Mouse (Mus musculus) hindbrain, embryonic 14.5 days (tissue): Measurements from ENCODE around the gene Atr. TPM values are rescaled to one million over a fixed set of nuclear protein-coding genes. Genes with fewer than 3 reads are reported as not detected.

ENCODE experiments used
- ATAC-seq: fragments of 200-750 bp; cut with Nextera tagmentation; 2 replicates; pipeline ENCODE4 v1.8.0; 2017; ENCODE audit warnings: moderate number of reproducible peaks, mild to moderate bottlenecking, moderate TSS enrichment, moderate library complexity; ENCODE audit not compliant: low FRiP score
- DNase-seq: peaks from one replicate; pipeline ENCODE4 v3.0.0-alpha.2; 2015; ENCODE audit warnings: low spot score
- H3K27ac ChIP-seq: fragments of 300-500 bp; sonication (generic); 2 replicates; pipeline ENCODE4 v1.5.1; 2014; ENCODE audit warnings: mild to moderate bottlenecking, moderate library complexity
- H3K27me3 ChIP-seq: fragments of 300-500 bp; sonication (generic); 2 replicates; pipeline ENCODE4 v1.6.1; 2014; ENCODE audit warnings: mild to moderate bottlenecking, low read length, mixed read lengths; ENCODE audit not compliant: control insufficient read depth, insufficient read depth
- H3K36me3 ChIP-seq: fragments of 300-500 bp; sonication (generic); replicated peaks from 2 replicates; pipeline ENCODE4 v1.6.1; 2014; ENCODE audit not compliant: control insufficient read depth, insufficient read depth
- H3K4me1 ChIP-seq: fragments of 300-500 bp; sonication (generic); replicated peaks from 2 replicates; pipeline ENCODE4 v1.6.1; 2014; ENCODE audit warnings: antibody characterized with exemption, low read length, mixed read lengths; ENCODE audit not compliant: control insufficient read depth, insufficient read depth
- H3K4me2 ChIP-seq: fragments of 300-500 bp; sonication (generic); replicated peaks from 2 replicates; pipeline ENCODE4 v1.6.1; 2014; ENCODE audit warnings: mild to moderate bottlenecking, moderate library complexity
- H3K4me3 ChIP-seq: fragments of 300-500 bp; sonication (generic); replicated peaks from 2 replicates; pipeline ENCODE4 v1.5.1; 2014; ENCODE audit warnings: mild to moderate bottlenecking, low read length
- H3K9ac ChIP-seq: fragments of 300-500 bp; sonication (generic); 2 replicates; pipeline ENCODE4 v1.6.1; 2014
- H3K9me3 ChIP-seq: fragments of 300-500 bp; sonication (generic); 2 replicates; pipeline ENCODE4 v1.6.1; 2016; ENCODE audit warnings: low read length; ENCODE audit not compliant: control insufficient read depth
- WGBS: fragments of 180-500 bp; shearing (Covaris S2); extraction: QIAGEN DNeasy Blood & Tissue Kit; methylation state at CpG from one replicate; pipeline ENCODE4 v1.1.7; 2014; 5-methylcytosine and 5-hydroxymethylcytosine counted together
- polyA plus RNA-seq: library from polyadenylated mRNA; unstranded; fragments of >200 nt; fragmentation: Nextera tagmentation; extraction: Ambion mirVana; gene quantifications from 2 replicates; pipeline ENCODE4 v1.2.1, GENCODE M21; 2014

Atr gene
- polyA plus RNA-seq, 1 experiment from 2014 or later = 15.0 TPM

DNA sequence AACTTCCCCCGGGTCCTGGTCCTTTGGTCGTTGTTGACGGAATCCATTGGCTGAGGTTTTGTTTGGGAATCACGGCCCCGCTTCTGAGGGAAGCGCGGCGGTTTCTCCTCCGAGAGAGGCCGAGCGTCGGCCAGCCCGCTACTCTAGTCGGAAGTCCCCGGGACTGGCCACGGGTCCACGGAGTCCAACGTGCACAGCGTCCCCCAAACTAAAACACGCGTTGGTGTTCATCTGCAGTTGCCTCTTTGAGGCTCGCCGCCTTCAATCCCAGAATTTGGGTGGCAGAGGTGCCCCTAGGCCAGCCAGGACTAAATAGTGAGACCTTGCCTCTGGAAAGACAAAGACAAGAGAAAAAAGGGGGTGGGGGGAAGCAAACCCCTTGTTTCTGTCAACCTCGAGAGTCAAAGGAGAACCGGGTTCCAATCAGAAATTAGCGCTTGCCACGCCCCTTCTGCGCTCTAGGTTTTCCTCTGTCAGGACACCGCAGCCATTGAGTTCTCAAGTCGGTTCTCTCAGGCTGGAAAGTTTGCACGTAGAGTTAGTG lies 702 bp downstream of the Atr start:
- H3K27ac ChIP-seq = peak overlapping the region; percentile 51
- DNase-seq (peak; percentile 63), ATAC-seq (peak; percentile 53)
- peaks cover under 1% of the 10 kb centered on the region; the same call in 1 of the 2 replicates for H3K36me3 ChIP-seq
- H3K27me3 ChIP-seq = no peaks in the 10 kb centered on the region
- H3K9ac ChIP-seq = peak overlapping the region; percentile 78
- peaks cover 6% of the 10 kb centered on the region for H3K4me1 ChIP-seq
- no peaks in the 10 kb centered on the region for H3K9me3 ChIP-seq
- WGBS = 0% methylated on average over 31 of the region's 31 CpGs
- H3K4me2 ChIP-seq = peak overlapping the region; percentile 81
- H3K4me3 ChIP-seq = peak overlapping the region; percentile 93

- ATAC-seq (no peak), DNase-seq (no peak)
- Histone ChIP-seq H3K4me3 (no peak overlapping the region), H3K27me3 (no peaks in the 10 kb centered on the region), H3K4me1 (no peaks in the 10 kb centered on the region), H3K36me3 (peaks cover 43% of the 10 kb centered on the region), H3K4me2 (no peak overlapping the region), H3K9me3 (no peaks in the 10 kb centered on the region), H3K27ac (no peak overlapping the region), H3K9ac (no peak overlapping the region)
- 98% methylated on average over 5 of the region's 5 CpGs for WGBS
Measured at GRCm38 (mm10) chr9:95878246-95878645, 20.8 kb downstream of the Atr start.

- no peaks in the 10 kb centered on the region for H3K4me1 ChIP-seq
- ATAC-seq (no peak), DNase-seq (no peak)
- H3K36me3 ChIP-seq = peaks cover 56% of the 10 kb centered on the region
- H3K27me3 ChIP-seq = no peaks in the 10 kb centered on the region
- H3K4me3 ChIP-seq = no peak overlapping the region
- no peak overlapping the region for H3K27ac ChIP-seq
- H3K4me2 ChIP-seq = no peak overlapping the region
- WGBS = 100% methylated on average over 2 of the region's 2 CpGs
- H3K9me3 ChIP-seq = no peaks in the 10 kb centered on the region
- H3K9ac ChIP-seq = no peak overlapping the region
Measured at GRCm38 (mm10) chr9:95882751-95883150, 25.4 kb downstream of the Atr start.

- Histone ChIP-seq H3K4me3 (no peak overlapping the region), H3K36me3 (peaks cover 30% of the 10 kb centered on the region), H3K9me3 (no peaks in the 10 kb centered on the region), H3K9ac (no peak overlapping the region), H3K27me3 (no peaks in the 10 kb centered on the region), H3K4me2 (no peak overlapping the region), H3K4me1 (no peaks in the 10 kb centered on the region), H3K27ac (no peak overlapping the region)
- ATAC-seq (no peak), DNase-seq (no peak)
- 85% methylated on average over 5 of the region's 5 CpGs for WGBS
Measured at GRCm38 (mm10) chr9:95897392-95897791, 40.0 kb downstream of the Atr start.

DNA sequence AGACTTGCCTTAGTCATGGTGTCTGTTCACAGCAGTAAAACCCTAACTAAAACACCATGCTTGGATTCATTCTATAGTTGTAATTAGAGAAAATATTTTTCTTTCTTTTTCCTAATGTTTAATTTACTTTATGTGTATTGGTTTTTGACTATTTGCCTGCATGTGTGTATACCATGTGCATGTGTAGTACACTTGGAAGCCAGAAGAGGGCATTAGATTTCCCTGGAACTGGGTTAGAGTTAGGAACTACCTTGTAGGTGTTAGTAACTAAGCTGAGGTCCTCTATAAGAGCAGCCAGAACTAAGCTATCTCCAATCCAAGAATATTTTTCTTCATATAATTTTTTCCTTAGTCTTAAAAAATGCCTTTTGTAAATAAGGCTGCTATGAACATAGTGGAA lies 75.5 kb downstream of the Atr start:
- Histone ChIP-seq H3K4me3 (no peak overlapping the region), H3K4me2 (no peak overlapping the region), H3K36me3 (peaks cover 33% of the 10 kb centered on the region), H3K9ac (no peak overlapping the region), H3K9me3 (no peaks in the 10 kb centered on the region), H3K4me1 (no peaks in the 10 kb centered on the region), H3K27ac (no peak overlapping the region), H3K27me3 (no peaks in the 10 kb centered on the region)
- no peak for ATAC-seq
- DNase-seq = no peak

DNA sequence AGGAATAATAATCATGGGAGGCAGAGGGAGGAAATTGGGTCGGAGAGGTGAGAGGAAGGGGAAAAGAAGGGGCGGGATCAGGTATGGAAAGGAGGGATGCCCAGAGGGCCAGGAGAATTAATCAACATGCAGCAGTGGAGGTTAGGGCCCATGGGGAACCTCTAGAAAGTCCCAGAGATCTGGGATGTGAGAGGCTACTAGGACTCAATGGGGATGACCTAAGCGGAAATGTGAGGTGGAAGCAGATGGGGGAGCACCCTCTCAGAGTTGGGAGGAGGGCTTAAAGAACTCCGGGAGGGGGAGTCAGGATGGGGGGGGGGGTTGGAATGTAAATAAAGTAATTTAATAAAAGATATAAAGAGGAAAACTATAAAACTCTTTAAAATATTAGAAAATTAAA lies 96.3 kb downstream of the Atr start:
- Histone ChIP-seq H3K9me3 (no peaks in the 10 kb centered on the region), H3K27me3 (no peaks in the 10 kb centered on the region), H3K27ac (no peak overlapping the region), H3K36me3 (peaks cover 18% of the 10 kb centered on the region), H3K4me3 (peak overlapping the region; percentile 95; the same call in 1 of the 2 replicates), H3K9ac (no peak overlapping the region), H3K4me2 (peak overlapping the region; percentile 62), H3K4me1 (0 out of 2 replicates have a peak, but pooled peaks cover 5% of the 10 kb centered on the region)
- 87% methylated on average over 4 of the region's 4 CpGs for WGBS
- no peak for DNase-seq
- no peak for ATAC-seq

DNA sequence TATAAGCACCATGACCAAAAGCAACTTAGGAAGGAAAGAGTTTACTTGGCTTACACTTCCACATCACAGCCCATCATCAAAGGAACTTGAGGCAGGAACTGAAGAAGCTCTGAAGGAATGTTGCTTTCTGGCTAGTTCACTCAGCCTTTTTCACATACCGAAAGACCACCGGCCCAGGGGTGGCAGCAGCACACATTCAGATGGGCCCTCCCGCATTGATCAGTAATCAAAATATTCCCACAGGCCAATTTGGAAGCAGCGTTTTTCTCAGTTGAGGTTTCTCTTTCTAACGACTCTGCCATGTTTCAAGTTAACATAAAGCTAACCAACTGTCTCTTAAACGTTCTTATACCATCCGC lies 96.8 kb downstream of the Atr start:
- H3K4me2 ChIP-seq = peak overlapping the region; percentile 62
- no peaks in the 10 kb centered on the region for H3K9me3 ChIP-seq
- 0 out of 2 replicates have a peak, but pooled peaks cover 5% of the 10 kb centered on the region for H3K4me1 ChIP-seq
- ATAC-seq (peak; percentile 90), DNase-seq (no peak)
- H3K36me3 ChIP-seq = peaks cover 14% of the 10 kb centered on the region
- H3K27me3 ChIP-seq = no peaks in the 10 kb centered on the region
- 1% methylated on average over 7 of the region's 7 CpGs for WGBS
- peak overlapping the region; percentile 90 for H3K27ac ChIP-seq
- H3K9ac ChIP-seq = peak overlapping the region; percentile 94
- peak overlapping the region; percentile 95 for H3K4me3 ChIP-seq

- DNase-seq (peak; percentile 92), ATAC-seq (peak; percentile 99)
- Histone ChIP-seq H3K36me3 (peaks cover 17% of the 10 kb centered on the region), H3K27me3 (no peaks in the 10 kb centered on the region), H3K4me3 (peak within 1 kb of the TSS; percentile 95), H3K9ac (peak within 1 kb of the TSS; percentile 94), H3K4me1 (0 out of 2 replicates have a peak, but pooled peaks cover 5% of the 10 kb centered on the region), H3K4me2 (peak within 1 kb of the TSS; percentile 62), H3K27ac (peak within 1 kb of the TSS; percentile 90), H3K9me3 (no peaks in the 10 kb centered on the region)
- whole genome bisulfite sequencing = under 1% methylated on average over 57 of the region's 57 CpGs
Measured at GRCm38 (mm10) chr9:95954585-95955461, 97.4 kb downstream of the Atr start, which contains the start of gene Xrn1. Gene Xrn1 (plus strand): TSS chr9:95954760.

DNA sequence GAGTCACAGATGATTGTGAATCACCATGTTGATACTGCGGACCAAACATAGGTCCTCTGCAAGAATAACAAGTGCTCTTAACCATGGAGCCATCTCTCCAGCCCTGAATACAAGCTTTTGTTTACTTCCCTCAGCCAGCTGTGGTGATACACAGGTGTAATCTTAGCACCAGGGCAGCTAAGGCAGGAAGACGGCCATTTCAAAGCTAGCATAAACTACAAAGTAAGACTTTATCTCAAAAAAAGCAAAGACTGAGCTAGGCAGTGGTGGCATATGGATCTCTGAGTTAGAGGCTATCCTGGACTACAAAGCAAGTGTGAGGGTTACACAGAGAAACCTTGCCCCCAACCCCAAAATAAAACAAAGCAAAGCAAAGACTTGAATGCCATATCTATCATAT lies 100.2 kb downstream of the Atr start:
- no peaks in the 10 kb centered on the region for H3K27me3 ChIP-seq
- 0 out of 2 replicates have a peak, but pooled peaks cover 5% of the 10 kb centered on the region for H3K4me1 ChIP-seq
- 93% methylated on average over 2 of the region's 2 CpGs for WGBS
- H3K27ac ChIP-seq = no peak overlapping the region
- no peak overlapping the region for H3K4me2 ChIP-seq
- DNase-seq (no peak), ATAC-seq (no peak)
- no peak overlapping the region for H3K9ac ChIP-seq
- H3K36me3 ChIP-seq = peaks cover 9% of the 10 kb centered on the region; the same call in 1 of the 2 replicates
- H3K9me3 ChIP-seq = no peaks in the 10 kb centered on the region
- no peak overlapping the region for H3K4me3 ChIP-seq
